Mouse (Mus musculus) kidney, adult 11 months (tissue): ENCODE measurements around the gene Ankrd31.

Source experiments
- DNase-seq: peaks from one replicate; pipeline ENCODE4 v3.0.0; 2022

The Ankrd31 gene

GRCm38 (mm10) chr13:96945748-96946147, 197.7 kb downstream of the Ankrd31 start:
- no peak for DNase-seq

DNA sequence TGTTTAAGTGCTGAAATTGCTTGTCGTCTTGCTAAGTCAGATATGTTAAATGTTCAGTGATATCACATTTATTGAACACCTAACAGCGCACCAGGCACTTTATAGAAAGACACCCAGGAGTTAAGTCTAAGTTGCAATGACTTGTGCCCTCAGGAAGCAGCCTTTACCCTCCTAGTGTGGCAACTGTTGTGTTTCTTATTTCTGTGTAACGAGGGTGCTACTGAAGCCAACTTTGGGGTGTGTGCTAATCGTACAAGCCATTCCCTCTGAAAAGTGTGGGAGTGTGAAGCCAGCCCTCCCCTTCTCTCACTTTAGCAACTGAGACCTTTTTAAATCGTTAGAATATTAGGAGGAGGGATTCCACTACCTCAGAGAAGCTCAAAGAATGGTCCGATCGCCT, 199.7 kb downstream of the Ankrd31 start:
- no peak for DNase-seq

GRCm38 (mm10) chr13:96951880-96952279, 203.8 kb downstream of the Ankrd31 start:
- DNase-seq = no peak

DNA sequence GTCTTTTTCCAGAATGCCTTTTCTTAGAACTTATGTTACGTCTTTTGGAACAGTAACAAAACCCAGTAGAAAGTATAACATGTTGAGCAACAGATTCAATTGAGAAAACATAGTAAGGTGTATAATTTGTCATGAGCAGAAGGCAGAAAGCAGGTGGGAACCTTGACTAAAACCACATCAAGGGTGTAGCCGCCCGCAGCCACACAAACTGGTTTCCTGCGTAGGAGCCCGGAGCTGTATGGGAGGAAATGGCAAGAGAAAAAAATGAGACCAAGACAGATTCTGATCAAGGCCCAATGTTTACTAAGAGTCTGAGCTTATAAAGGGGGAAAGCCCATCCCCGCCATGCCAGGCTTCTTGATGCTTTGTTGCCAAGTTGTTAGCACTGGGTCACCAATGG, 208.4 kb downstream of the Ankrd31 start:
- no peak for DNase-seq
